Comparison of ENCODE assay signal across 15 mouse cellular contexts in the genomic region with DNA sequence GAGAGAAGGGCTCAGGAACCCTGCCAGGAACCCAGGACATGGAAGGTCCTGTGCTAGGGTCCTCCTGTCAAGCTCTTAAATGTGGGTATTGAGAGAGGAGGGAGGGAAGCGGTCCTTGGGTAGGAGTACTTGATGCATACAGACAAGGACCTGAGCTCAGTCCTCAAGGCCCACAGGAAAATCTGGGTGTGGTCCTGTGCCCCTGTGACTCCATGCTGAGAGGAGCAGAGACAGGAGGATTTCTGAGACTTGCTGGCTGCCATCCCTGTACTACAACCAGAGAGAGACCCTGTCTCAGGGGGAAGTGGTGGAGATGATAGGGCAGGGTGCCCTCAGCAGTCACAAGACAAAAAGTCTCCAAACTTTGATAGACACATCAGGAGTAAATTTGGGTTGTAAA. TPM values are rescaled to one million over a fixed set of nuclear protein-coding genes. Genes with fewer than 3 reads are reported as not detected.
DNase-seq lines count a peak whose midpoint lies in the region; ATAC-seq and TF ChIP-seq lines count a peak whose summit lies in the region.
"Had no signal": no experiment of that assay in that cellular context is flagged by ENCODE, and none has a peak within 500 bp of the region (broad histone marks: within the 10 kb centered on the region; RNA-seq: fewer than 3 reads in every experiment).

No protein-coding gene starts in this region.

- intact Hi-C loops in heart, postnatal 36 days (cut with DNase I): no loop called here

- TF ChIP-seq CTCF in lung, embryonic 14.5 days (IDR thresholded peaks at IDR 0.05; ENCODE audit: low read depth): no peak

- no peaks in the 10 kb centered on the region for H3K27me3 ChIP-seq in heart, embryonic 13.5 days (replicated peaks)
- H3K27me3 ChIP-seq in lung, embryonic 14.5 days (ENCODE audit: insufficient read depth, low read length): no peaks in the 10 kb centered on the region
- H3K27me3 ChIP-seq in hindbrain, embryonic 15.5 days: no peaks in the 10 kb centered on the region
- H3K27me3 ChIP-seq in stomach, embryonic 14.5 days (ENCODE audit: control insufficient read depth, insufficient read depth, low read length): no peaks in the 10 kb centered on the region
- H3K27me3 ChIP-seq: embryonic facial prominence, embryonic 13.5 days; forebrain, embryonic 15.5 days; midbrain, embryonic 13.5 days had no signal

- DNase-seq in heart, postnatal 36 days: no peak
- DNase-seq in lung, embryonic 14.5 days: no peak
- no peak for DNase-seq in lung, postnatal 10 days
- DNase-seq in cerebellum, postnatal 14 days: no peak
- DNase-seq: gastrocnemius, postnatal 10 days; kidney, adult 11 months; thymus, adult 2 months had no signal

- H3K27ac ChIP-seq in heart, embryonic 13.5 days (replicated peaks): peak overlapping the region; percentile 28; the same call in 1 of the 2 replicates
- H3K27ac ChIP-seq in lung, embryonic 14.5 days (ENCODE audit: low read depth): peak overlapping the region; percentile 30; the same call in 1 of the 2 replicates
- H3K27ac ChIP-seq in hindbrain, embryonic 15.5 days (replicated peaks): peak overlapping the region; percentile 36; the same call in 1 of the 2 replicates
- H3K27ac ChIP-seq in stomach, embryonic 14.5 days (ENCODE audit: low read length): peak overlapping the region; percentile 33; the same call in 1 of the 2 replicates
- H3K27ac ChIP-seq: embryonic facial prominence, embryonic 13.5 days; forebrain, embryonic 15.5 days; midbrain, embryonic 13.5 days had no signal

- H3K9me3 ChIP-seq in heart, embryonic 13.5 days: no peaks in the 10 kb centered on the region
- no peaks in the 10 kb centered on the region for H3K9me3 ChIP-seq in lung, embryonic 14.5 days (ENCODE audit: low read depth, low read length)
- no peaks in the 10 kb centered on the region for H3K9me3 ChIP-seq in hindbrain, embryonic 15.5 days
- no peaks in the 10 kb centered on the region for H3K9me3 ChIP-seq in stomach, embryonic 14.5 days (ENCODE audit: control insufficient read depth, low read depth, low read length)
- H3K9me3 ChIP-seq: embryonic facial prominence, embryonic 13.5 days; forebrain, embryonic 15.5 days; midbrain, embryonic 13.5 days had no signal

- H3K36me3 ChIP-seq in heart, embryonic 13.5 days: no peaks in the 10 kb centered on the region
- H3K36me3 ChIP-seq in lung, embryonic 14.5 days (ENCODE audit: insufficient read depth): no peaks in the 10 kb centered on the region
- H3K36me3 ChIP-seq in hindbrain, embryonic 15.5 days: no peaks in the 10 kb centered on the region
- no peaks in the 10 kb centered on the region for H3K36me3 ChIP-seq in stomach, embryonic 14.5 days (ENCODE audit: control insufficient read depth, insufficient read depth, low read length)
- H3K36me3 ChIP-seq: embryonic facial prominence, embryonic 13.5 days; forebrain, embryonic 15.5 days; midbrain, embryonic 13.5 days had no signal

- 79% methylated on average over 1 of the region's 1 CpGs for WGBS in heart, embryonic 13.5 days
- WGBS in lung, embryonic 14.5 days: 76% methylated on average over 1 of the region's 1 CpGs
- 63% methylated on average over 1 of the region's 1 CpGs for WGBS in hindbrain, embryonic 15.5 days
- whole genome bisulfite sequencing in stomach, embryonic 14.5 days: 78% methylated on average over 1 of the region's 1 CpGs

- H3K4me2 ChIP-seq in heart, embryonic 13.5 days: no peak overlapping the region
- H3K4me2 ChIP-seq in lung, embryonic 14.5 days: no peak overlapping the region
- H3K4me2 ChIP-seq in hindbrain, embryonic 15.5 days: no peak overlapping the region
- H3K4me2 ChIP-seq in stomach, embryonic 14.5 days (replicated peaks; ENCODE audit: low read depth, low read length): no peak overlapping the region
- H3K4me2 ChIP-seq: embryonic facial prominence, embryonic 13.5 days; forebrain, embryonic 15.5 days; heart, embryonic 11.5 days; midbrain, embryonic 13.5 days had no signal

- H3K4me1 ChIP-seq in heart, embryonic 13.5 days: peaks cover 36% of the 10 kb centered on the region
- H3K4me1 ChIP-seq in lung, embryonic 14.5 days (ENCODE audit: insufficient read depth): peaks cover 12% of the 10 kb centered on the region
- H3K4me1 ChIP-seq in hindbrain, embryonic 15.5 days (replicated peaks): peaks cover 6% of the 10 kb centered on the region
- peaks cover 32% of the 10 kb centered on the region for H3K4me1 ChIP-seq in stomach, embryonic 14.5 days (ENCODE audit: control insufficient read depth, insufficient read depth, low read length)

- ATAC-seq in heart, embryonic 13.5 days (ENCODE audit: extremely low read depth, insufficient number of reproducible peaks, low FRiP score, low TSS enrichment): no peak
- ATAC-seq in lung, embryonic 14.5 days (ENCODE audit: insufficient read depth): no peak
- no peak for ATAC-seq in hindbrain, embryonic 15.5 days (ENCODE audit: low FRiP score, low read depth)
- no peak for ATAC-seq in stomach, embryonic 14.5 days (ENCODE audit: insufficient number of reproducible peaks, insufficient read depth, low FRiP score, low read depth)

- H3K9ac ChIP-seq in heart, embryonic 13.5 days: no peak overlapping the region
- H3K9ac ChIP-seq in lung, embryonic 14.5 days: no peak overlapping the region
- no peak overlapping the region for H3K9ac ChIP-seq in hindbrain, embryonic 15.5 days
- H3K9ac ChIP-seq in stomach, embryonic 14.5 days (replicated peaks; ENCODE audit: low read depth, low read length): no peak overlapping the region
- H3K9ac ChIP-seq: embryonic facial prominence, embryonic 13.5 days; forebrain, embryonic 15.5 days; midbrain, embryonic 13.5 days had no signal

- no peak overlapping the region for H3K4me3 ChIP-seq in heart, embryonic 13.5 days
- no peak overlapping the region for H3K4me3 ChIP-seq in lung, embryonic 14.5 days (ENCODE audit: low read depth, low read length)
- no peak overlapping the region for H3K4me3 ChIP-seq in hindbrain, embryonic 15.5 days
- no peak overlapping the region for H3K4me3 ChIP-seq in stomach, embryonic 14.5 days (ENCODE audit: low read depth, low read length)
- H3K4me3 ChIP-seq: embryonic facial prominence, embryonic 13.5 days; forebrain, embryonic 15.5 days; midbrain, embryonic 13.5 days had no signal

RNA-seq across cellular contexts. Expression of gene Tekt5, which starts 25.3 kb away (rescaled TPM):
- 0.13 and 0.33 TPM in 2 replicates for polyA plus RNA-seq in heart, embryonic 13.5 days (2015; fragmentation: Nextera tagmentation; extraction: Ambion mirVana)
- total RNA-seq in heart, postnatal 36 days (2021): not detected
- 0.67 and 1.2 TPM in 2 replicates for polyA plus RNA-seq in lung, embryonic 14.5 days (2014; fragmentation: Nextera tagmentation; extraction: Ambion mirVana)
- 17.9 and 18.2 TPM in 2 replicates for polyA plus RNA-seq in hindbrain, embryonic 15.5 days (2015; fragmentation: Nextera tagmentation; extraction: Ambion mirVana)
- 0.70 and 1.0 TPM in 2 replicates for polyA plus RNA-seq in stomach, embryonic 14.5 days (2014; fragmentation: Nextera tagmentation; extraction: Ambion mirVana)
- total RNA-seq: adrenal gland, adult 2 months had no signal
- polyA plus RNA-seq: adrenal gland, adult 2 months had no signal

RNA-seq across cellular contexts. Expression of gene Nubp1, which starts 41.8 kb away (rescaled TPM):
- polyA plus RNA-seq in heart, embryonic 13.5 days (2015; fragmentation: Nextera tagmentation; extraction: Ambion mirVana): 36.6 and 37.1 TPM in 2 replicates
- 1 to 10 TPM; 8.9 to 9.0 TPM for total RNA-seq in heart, postnatal 36 days (2021)
- 82.8 and 83.6 TPM in 2 replicates for polyA plus RNA-seq in lung, embryonic 14.5 days (2014; fragmentation: Nextera tagmentation; extraction: Ambion mirVana)
- 45.5 and 48.2 TPM in 2 replicates for polyA plus RNA-seq in hindbrain, embryonic 15.5 days (2015; fragmentation: Nextera tagmentation; extraction: Ambion mirVana)
- polyA plus RNA-seq in stomach, embryonic 14.5 days (2014; fragmentation: Nextera tagmentation; extraction: Ambion mirVana): 56.1 and 59.1 TPM in 2 replicates

RNA-seq across cellular contexts. Expression of gene Emp2, which starts 56.2 kb away (rescaled TPM):
- 23.3 and 23.9 TPM in 2 replicates for polyA plus RNA-seq in heart, embryonic 13.5 days (2015; fragmentation: Nextera tagmentation; extraction: Ambion mirVana)
- 10 to 100 TPM; 42.0 to 49.2 TPM for total RNA-seq in heart, postnatal 36 days (2021)
- polyA plus RNA-seq in lung, embryonic 14.5 days (2014; fragmentation: Nextera tagmentation; extraction: Ambion mirVana): 38.3 and 44.6 TPM in 2 replicates
- 18.3 and 18.8 TPM in 2 replicates for polyA plus RNA-seq in hindbrain, embryonic 15.5 days (2015; fragmentation: Nextera tagmentation; extraction: Ambion mirVana)
- 26.6 and 31.3 TPM in 2 replicates for polyA plus RNA-seq in stomach, embryonic 14.5 days (2014; fragmentation: Nextera tagmentation; extraction: Ambion mirVana)
